Mouse (Mus musculus): ENCODE results near the gene Fbxl14.
"Not testable (repeated sequence)": the region's sequence is repeated elsewhere in the genome, so short reads cannot be mapped to it uniquely, and the experiment has no call there.

The Fbxl14 gene

GRCm38 (mm10) chr6:119479343-119479875, at the start of gene Fbxl14:
TSS of gene Fbxl14 (plus strand) at chr6:119479668.
- no peak for DNase-seq (ENCODE audit: low read depth, low spot score)

- no peak for DNase-seq (ENCODE audit: low read depth, low spot score)
Observed at GRCm38 (mm10) chr6:119430508-119430907, 49.0 kb upstream of the Fbxl14 start.

GRCm38 (mm10) chr6:119431751-119432324, 47.6 kb upstream of the Fbxl14 start:
- no peak for DNase-seq (ENCODE audit: low read depth, low spot score)

GRCm38 (mm10) chr6:119434394-119434793, 45.1 kb upstream of the Fbxl14 start:
- DNase-seq (ENCODE audit: low read depth, low spot score) = no peak

GRCm38 (mm10) chr6:119437894-119438761, 41.3 kb upstream of the Fbxl14 start:
- no peak for DNase-seq (ENCODE audit: low read depth, low spot score)

GRCm38 (mm10) chr6:119442729-119443128, 36.7 kb upstream of the Fbxl14 start:
- DNase-seq (ENCODE audit: low read depth, low spot score) = not testable (repeated sequence)

- peak; percentile 64 for DNase-seq (ENCODE audit: low read depth, low spot score)
Observed at GRCm38 (mm10) chr6:119443742-119444645, 35.5 kb upstream of the Fbxl14 start.

- no peak for DNase-seq (ENCODE audit: low read depth, low spot score)
Observed at GRCm38 (mm10) chr6:119445671-119446607, 33.5 kb upstream of the Fbxl14 start.

GRCm38 (mm10) chr6:119448321-119449059, 31.0 kb upstream of the Fbxl14 start:
- no peak for DNase-seq (ENCODE audit: low read depth, low spot score)

- no peak for DNase-seq (ENCODE audit: low read depth, low spot score)
Observed at GRCm38 (mm10) chr6:119449060-119449499, 30.4 kb upstream of the Fbxl14 start.

GRCm38 (mm10) chr6:119450965-119451943, 28.2 kb upstream of the Fbxl14 start:
- no peak for DNase-seq (ENCODE audit: low read depth, low spot score)

- DNase-seq (ENCODE audit: low read depth, low spot score) = peak; percentile 82
Observed at GRCm38 (mm10) chr6:119451981-119452499, 27.4 kb upstream of the Fbxl14 start.

GRCm38 (mm10) chr6:119458166-119458565, 21.3 kb upstream of the Fbxl14 start:
- no peak for DNase-seq (ENCODE audit: low read depth, low spot score)

- DNase-seq (ENCODE audit: low read depth, low spot score) = no peak
Observed at GRCm38 (mm10) chr6:119459041-119459440, 20.4 kb upstream of the Fbxl14 start.

- DNase-seq (ENCODE audit: low read depth, low spot score) = no peak
Observed at GRCm38 (mm10) chr6:119460391-119460790, 19.1 kb upstream of the Fbxl14 start.

GRCm38 (mm10) chr6:119466161-119466560, 13.3 kb upstream of the Fbxl14 start:
- DNase-seq (ENCODE audit: low read depth, low spot score) = no peak

- DNase-seq (ENCODE audit: low read depth, low spot score) = no peak
Observed at GRCm38 (mm10) chr6:119466921-119467784, 12.3 kb upstream of the Fbxl14 start.

- DNase-seq (ENCODE audit: low read depth, low spot score) = no peak
Observed at GRCm38 (mm10) chr6:119467785-119468059, 11.7 kb upstream of the Fbxl14 start.

Measured in brain, embryonic 18.5 days (tissue).